Mouse (Mus musculus) c-Kit-positive CD71-positive TER-119-positive erythroid progenitor cells, embryonic 14.5 days (primary cell): Measurements from ENCODE around the gene Gm5592.
"Not testable (repeated sequence)": the region's sequence is repeated elsewhere in the genome, so short reads cannot be mapped to it uniquely, and the experiment has no call there.

Source experiments
- DNase-seq: peaks from one replicate; pipeline ENCODE4 v3.0.0-alpha.2; 2013; ENCODE audit warnings: low spot score

Gm5592 gene

GRCm38 (mm10) chr7:41153541-41153940 lies at the start of gene Gm5592:
TSS of gene Gm5592 (plus strand) at chr7:41153841.
- not testable (repeated sequence) for DNase-seq

GRCm38 (mm10) chr7:41155806-41156205 lies 2.2 kb downstream of the Gm5592 start:
- DNase-seq: not testable (repeated sequence)

- not testable (repeated sequence) for DNase-seq
Observed at GRCm38 (mm10) chr7:41157879-41158278, 4.2 kb downstream of the Gm5592 start.

- DNase-seq: not testable (repeated sequence)
Observed at GRCm38 (mm10) chr7:41158562-41158961, 4.9 kb downstream of the Gm5592 start.

- DNase-seq: no peak
Observed at GRCm38 (mm10) chr7:41193671-41194070, 40.0 kb downstream of the Gm5592 start.
